Mouse (Mus musculus): ENCODE results near the gene Gm3500. TPM values are rescaled to one million over a fixed set of nuclear protein-coding genes. Genes with fewer than 3 reads are reported as not detected.
"Not testable (repeated sequence)": the region's sequence is repeated elsewhere in the genome, so short reads cannot be mapped to it uniquely, and the experiment has no call there.

Gm3500 gene
- not detected in 2 replicates for polyA plus RNA-seq (2012; ENCODE audit: insufficient read depth, insufficient read length, low replicate concordance, missing spikeins)

DNA sequence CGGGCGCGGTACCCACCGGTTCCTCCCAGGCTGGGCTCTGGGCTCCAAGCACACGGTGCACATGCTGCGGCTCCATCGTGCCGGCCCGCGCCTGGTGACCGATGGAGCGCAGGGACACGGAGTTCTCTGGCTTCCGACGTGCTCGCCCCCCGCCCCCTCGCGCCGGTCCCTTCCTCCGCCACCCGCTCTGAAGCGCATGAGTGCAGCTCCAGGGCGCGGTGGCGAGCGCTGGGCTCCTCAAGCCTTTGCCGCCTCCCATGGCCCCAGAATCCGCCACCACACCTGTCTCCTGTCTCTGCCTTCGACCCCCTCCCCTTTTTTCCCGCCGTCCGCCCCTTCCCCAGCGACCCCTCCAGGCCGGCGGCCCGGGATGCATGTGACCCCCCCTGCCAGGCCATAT lies at the start of gene Gm3500:
Gene Gm3500 (minus strand): TSS at position 101 of the 400 bp plus-strand sequence.
- WGBS, result no CpG with 5 or more reads among the region's 37 CpGs
- not testable (repeated sequence) for H3K4me3 ChIP-seq (ENCODE audit: insufficient read depth, low read depth, low read length); H3K27ac ChIP-seq (ENCODE audit: insufficient read depth, low read depth, low read length); H3K4me1 ChIP-seq (ENCODE audit: control insufficient read depth, insufficient read depth, low read length)

DNA sequence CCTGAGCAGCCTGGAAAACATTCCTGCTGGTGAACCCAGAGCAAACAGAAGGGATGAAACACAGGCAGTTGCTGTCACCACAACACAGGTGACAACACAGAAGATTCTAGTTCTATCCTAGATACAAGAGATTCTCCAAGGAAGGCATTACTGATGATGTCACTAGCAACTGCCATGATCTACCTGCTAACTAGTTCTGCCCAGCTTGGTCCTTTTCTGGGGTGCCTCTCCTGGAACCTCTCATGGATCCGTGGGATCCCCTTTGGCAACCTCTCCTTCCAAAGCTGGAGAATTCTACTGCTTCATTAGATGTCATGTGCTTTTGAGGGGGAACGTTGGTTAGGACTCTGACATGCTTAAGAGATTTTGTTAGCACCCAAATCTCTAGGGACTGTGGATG lies 54.0 kb downstream of the Gm3500 start, which contains the start of gene Gm3542:
Gene Gm3542 (minus strand): TSS at position 101 of the 400 bp plus-strand sequence.
- not testable (repeated sequence) for H3K4me3 ChIP-seq (ENCODE audit: insufficient read depth, low read depth, low read length); H3K4me1 ChIP-seq (ENCODE audit: control insufficient read depth, insufficient read depth, low read length); H3K27ac ChIP-seq (ENCODE audit: insufficient read depth, low read depth, low read length)
- no CpG with 5 or more reads among the region's 2 CpGs for WGBS

Other genes starting within 250 kb of the Gm3500 start
- gene Gm3317, start 224.5 kb downstream of the Gm3500 start, polyA plus RNA-seq (2012; ENCODE audit: insufficient read depth, insufficient read length, low replicate concordance, missing spikeins), result not detected in 2 replicates
- not detected in 2 replicates for gene Gm8271, start 203.3 kb downstream of the Gm3500 start, polyA plus RNA-seq (2012; ENCODE audit: insufficient read depth, insufficient read length, low replicate concordance, missing spikeins)
- gene Gm3526, start 128.5 kb downstream of the Gm3500 start, polyA plus RNA-seq (2012; ENCODE audit: insufficient read depth, insufficient read length, low replicate concordance, missing spikeins), result not detected in 2 replicates
- gene Gm3542, start 54.1 kb downstream of the Gm3500 start, polyA plus RNA-seq (2012; ENCODE audit: insufficient read depth, insufficient read length, low replicate concordance, missing spikeins), result not detected in 2 replicates
- gene Gm3194, start 66.4 kb upstream of the Gm3500 start, polyA plus RNA-seq (2012; ENCODE audit: insufficient read depth, insufficient read length, low replicate concordance, missing spikeins), result not detected in 2 replicates
- gene Gm8246, start 88.8 kb upstream of the Gm3500 start, polyA plus RNA-seq (2012; ENCODE audit: insufficient read depth, insufficient read length, low replicate concordance, missing spikeins), result not detected in 2 replicates
- not detected in 2 replicates for gene Gm3187, start 95.2 kb upstream of the Gm3500 start, polyA plus RNA-seq (2012; ENCODE audit: insufficient read depth, insufficient read length, low replicate concordance, missing spikeins)
- not detected in 2 replicates for gene Gm3488, start 112.6 kb upstream of the Gm3500 start, polyA plus RNA-seq (2012; ENCODE audit: insufficient read depth, insufficient read length, low replicate concordance, missing spikeins)
- not detected in 2 replicates for gene Gm3532, start 149.4 kb upstream of the Gm3500 start, polyA plus RNA-seq (2012; ENCODE audit: insufficient read depth, insufficient read length, low replicate concordance, missing spikeins)
- gene Gm8265, start 244.0 kb upstream of the Gm3500 start, polyA plus RNA-seq (2012; ENCODE audit: insufficient read depth, insufficient read length, low replicate concordance, missing spikeins), result not detected in 2 replicates